Mouse (Mus musculus): ENCODE measurements around the gene Jazf1.
A peak's percentile ranks its signal among the peaks of the same experiment; 100 is the strongest.

The Jazf1 gene

DNA sequence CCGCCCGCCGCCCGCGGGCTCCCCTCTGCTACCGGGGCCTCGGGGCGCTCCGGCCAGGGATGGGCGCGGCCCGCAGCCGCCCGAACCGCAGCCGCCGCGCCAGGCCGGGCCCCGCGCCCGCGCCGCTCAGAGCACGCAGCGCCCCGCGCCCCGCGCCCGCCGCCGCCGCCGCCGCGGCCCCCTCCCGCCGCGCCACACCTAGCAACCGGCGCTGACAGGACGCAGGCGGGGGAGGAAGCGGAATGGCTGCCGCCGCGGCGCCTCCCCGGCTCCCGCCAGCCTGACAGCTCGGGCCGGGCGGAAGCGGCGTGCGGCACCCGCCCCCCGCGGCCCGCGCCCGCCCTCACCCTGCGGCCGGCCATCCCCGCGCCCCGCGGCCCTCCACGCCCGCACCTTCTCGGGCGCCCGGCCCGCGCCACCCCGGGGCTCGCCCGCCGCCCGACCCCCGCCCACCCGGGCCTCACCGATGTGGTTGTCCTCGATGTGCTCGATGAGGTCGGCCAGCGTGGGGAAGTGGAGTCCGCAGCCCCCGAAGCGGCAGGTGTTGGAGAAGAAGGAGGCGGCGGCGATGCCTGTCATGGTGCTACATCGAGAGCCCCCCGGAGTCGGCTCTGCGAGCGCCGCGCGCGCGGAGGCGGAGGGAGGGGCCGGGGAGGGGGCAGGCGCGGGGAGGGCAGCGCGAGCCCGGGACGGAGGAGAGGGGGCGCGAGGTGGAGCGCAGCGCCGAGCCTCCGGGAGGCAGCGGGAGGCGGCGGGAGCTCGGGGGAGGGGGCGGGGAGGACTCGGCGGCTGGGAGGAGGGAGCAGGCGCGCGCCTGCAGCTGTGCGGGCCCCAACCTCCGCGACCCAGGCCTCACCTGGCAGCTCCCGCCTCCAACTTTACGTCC lies at the start of gene Jazf1:
Jazf1 (minus strand) TSS at position 643 of the 886 bp plus-strand sequence.
- peak; percentile 66 for DNase-seq

DNA sequence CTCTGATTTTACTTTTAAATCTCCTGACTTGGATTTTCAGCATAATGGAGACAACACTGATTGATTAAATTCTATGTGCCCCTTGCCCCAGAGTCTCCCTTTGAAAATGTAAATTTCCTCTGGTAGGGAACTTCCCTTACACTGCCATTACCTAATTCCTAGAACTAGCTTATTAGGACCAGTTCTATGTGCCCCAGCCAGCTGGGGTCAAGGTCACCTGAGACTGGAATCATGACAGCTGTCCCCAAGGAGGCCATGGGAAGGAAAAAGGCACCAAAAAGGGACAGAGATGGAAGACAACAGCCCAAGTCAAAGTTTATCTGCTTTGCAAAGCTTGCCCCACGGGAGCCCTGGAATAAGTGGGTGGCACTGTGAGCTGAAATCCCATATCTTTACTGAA lies 49.4 kb upstream of the Jazf1 start:
- no peak for DNase-seq

GRCm38 (mm10) chr6:53086879-53087278 lies 18.4 kb upstream of the Jazf1 start:
- no peak for DNase-seq

- DNase-seq, result no peak
Observed at GRCm38 (mm10) chr6:53081241-53081640, 12.8 kb upstream of the Jazf1 start.

- no peak for DNase-seq
Observed at GRCm38 (mm10) chr6:53078671-53079070, 10.2 kb upstream of the Jazf1 start.

DNA sequence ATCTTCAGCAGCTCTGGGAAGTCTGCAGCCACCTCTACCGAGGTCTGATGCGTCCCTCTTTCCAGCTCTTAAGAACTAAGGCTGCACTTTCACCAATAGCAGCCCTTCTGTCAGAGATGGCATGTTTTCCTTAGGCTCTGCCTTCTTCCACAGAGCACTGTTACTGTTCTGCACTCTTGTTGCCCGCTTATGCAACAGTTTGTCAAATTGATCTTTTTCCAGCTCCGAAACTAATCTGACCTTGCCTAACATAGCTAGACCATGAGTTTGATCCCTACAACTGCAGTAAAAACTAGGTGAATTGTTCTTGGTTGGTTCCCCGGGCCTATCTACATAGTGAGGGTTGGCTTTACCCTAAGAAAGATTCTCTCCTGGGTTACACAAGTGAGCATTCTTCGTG lies 3.3 kb upstream of the Jazf1 start:
- DNase-seq, result no peak

DNA sequence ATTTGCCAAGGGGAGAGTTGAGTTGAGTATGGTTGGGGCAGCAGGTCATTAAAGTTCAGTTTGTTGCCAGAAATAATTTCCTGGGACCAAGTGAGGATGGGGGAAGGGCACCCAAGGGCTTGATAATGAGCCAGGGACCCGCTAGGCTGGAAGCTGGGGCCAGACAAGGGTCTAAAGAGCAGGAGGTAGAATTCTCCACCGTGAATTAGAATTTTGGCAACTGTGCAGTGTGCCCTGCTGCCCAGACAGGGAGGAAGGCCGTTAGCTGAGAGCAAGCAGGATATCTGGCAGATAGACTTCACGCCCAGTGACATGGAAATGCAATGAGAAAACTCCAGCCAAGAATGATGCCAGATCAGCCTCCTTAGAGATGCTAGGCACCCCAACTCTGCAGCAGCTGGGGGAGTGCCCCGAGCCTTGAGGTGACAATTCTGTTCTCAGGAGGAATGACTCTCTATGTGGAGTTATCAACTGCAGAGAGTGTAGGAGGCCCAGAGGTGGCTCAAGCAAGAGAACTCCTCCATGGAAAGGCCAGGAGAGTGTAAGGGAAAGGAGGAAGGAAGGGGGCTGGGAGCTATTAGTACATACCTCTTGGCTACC lies 1.6 kb upstream of the Jazf1 start:
- DNase-seq, result no peak

DNA sequence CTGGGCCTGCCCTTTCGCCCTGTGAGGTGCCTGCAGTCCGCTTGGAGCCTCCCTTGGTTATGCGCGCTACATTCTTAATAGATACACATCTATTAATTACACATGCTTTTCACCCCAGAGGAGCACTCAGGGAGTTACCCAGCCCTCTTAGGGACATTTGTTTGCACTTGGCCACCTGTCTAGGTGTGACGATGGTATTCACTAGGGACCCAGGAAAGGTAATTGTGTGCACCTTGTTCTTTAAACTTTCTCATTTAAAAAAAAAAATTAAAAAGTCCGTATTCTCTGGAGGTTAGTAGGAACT lies 396 bp upstream of the Jazf1 start:
- DNase-seq, result no peak

GRCm38 (mm10) chr6:53067446-53067988 lies 914 bp downstream of the Jazf1 start:
- DNase-seq, result peak; percentile 26

DNA sequence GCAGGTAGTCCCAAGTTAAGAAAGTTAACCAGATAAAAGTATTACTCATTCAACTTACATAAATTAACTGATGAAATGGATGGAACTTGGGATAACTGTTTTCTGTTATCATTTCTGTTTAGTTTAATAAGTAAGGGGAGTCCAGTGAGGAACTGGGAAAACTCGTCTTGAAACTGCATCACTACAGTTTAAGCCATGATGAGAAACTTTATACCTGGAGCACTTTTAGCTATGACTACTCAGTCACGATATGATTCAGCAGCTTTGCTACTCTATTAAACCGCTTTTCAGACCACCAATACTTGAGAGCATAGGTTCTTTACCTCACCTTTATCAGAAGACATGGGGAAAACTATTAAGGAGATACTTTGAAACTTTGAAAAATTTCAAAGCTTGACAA lies 1.5 kb downstream of the Jazf1 start:
- DNase-seq, result no peak

DNA sequence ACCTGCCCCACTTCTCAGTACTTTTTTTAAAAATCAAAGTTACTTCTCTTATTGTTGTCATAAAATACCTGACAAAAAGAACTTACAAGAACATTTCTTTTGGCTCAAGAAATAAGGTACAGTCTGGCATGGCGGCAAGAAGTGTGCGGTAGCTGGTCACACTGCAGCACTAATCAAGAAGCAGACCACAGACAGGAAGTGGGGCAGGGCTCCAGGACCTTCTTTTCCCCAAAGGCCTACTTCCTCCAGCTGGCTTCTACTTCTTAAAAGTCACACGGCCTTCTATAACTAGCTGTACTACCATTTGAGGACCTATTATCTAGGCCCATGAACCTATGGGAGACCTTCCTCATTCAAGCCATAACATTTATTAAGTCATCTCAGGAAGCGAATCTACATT lies 4.4 kb downstream of the Jazf1 start:
- DNase-seq, result no peak

- DNase-seq, result no peak
Observed at GRCm38 (mm10) chr6:53054909-53055308, 13.5 kb downstream of the Jazf1 start.

DNA sequence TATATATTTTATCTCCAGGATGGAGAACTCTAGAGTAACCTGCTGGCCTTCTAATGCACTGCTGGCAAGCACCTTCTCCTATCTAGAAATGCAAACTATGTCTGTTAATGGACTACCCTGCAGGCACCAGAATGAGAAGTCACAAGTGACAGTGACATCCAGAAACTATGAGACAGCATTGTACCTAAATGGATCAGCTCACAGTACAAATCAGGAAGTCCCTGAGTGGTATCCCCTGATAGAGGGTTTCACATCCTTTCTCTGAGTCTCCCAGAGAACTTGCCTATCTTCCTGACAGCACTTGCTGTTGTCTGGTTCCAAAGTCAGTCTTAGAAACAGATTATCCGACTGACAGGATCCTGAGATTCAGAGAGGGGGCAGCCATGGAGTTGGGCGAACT lies 22.9 kb downstream of the Jazf1 start:
- DNase-seq, result no peak

- DNase-seq, result no peak
Observed at GRCm38 (mm10) chr6:53038176-53038575, 30.3 kb downstream of the Jazf1 start.

GRCm38 (mm10) chr6:53034362-53035011 lies 33.9 kb downstream of the Jazf1 start:
- no peak for DNase-seq

- peak; percentile 7 for DNase-seq
Observed at GRCm38 (mm10) chr6:53032730-53033484, 35.5 kb downstream of the Jazf1 start.

DNA sequence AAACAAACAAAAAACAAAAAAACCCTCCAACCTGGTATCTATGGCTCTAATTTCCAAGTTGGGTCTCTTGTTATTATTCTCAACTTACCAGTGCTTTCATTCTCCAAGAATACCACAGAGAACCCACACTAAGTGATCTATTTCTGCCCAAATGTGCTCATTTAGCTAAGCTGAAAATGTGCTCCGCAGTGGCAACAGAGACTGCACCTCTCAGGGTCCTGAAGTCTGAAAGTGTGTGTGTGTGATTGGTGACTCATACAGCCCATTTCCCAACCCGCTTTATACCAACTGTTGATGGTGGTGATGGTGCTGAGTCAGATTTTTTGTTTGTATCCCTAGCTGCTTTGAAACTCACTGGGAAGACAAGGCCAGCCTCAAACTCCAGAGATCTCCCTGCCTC lies 46.4 kb downstream of the Jazf1 start:
- DNase-seq, result no peak

DNA sequence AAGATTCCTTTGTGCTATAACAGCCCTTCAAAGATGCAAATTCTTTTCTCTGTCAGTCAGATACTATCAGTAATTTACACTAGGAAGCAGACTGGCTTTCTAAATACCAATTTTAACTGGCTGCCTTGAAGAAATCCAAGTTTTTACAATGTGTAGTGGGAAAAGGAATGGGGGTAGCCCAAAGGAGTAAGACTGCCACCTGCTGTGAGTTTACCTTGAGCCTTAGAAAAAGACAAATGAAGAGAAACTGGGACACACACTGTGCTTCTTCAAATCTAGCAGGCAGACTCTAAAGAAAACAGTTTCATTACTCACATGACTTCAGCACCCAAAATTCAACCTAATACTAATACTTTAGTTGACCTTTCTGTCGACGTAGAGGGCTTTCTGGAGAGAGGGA lies 47.4 kb downstream of the Jazf1 start:
- DNase-seq, result no peak

DNA sequence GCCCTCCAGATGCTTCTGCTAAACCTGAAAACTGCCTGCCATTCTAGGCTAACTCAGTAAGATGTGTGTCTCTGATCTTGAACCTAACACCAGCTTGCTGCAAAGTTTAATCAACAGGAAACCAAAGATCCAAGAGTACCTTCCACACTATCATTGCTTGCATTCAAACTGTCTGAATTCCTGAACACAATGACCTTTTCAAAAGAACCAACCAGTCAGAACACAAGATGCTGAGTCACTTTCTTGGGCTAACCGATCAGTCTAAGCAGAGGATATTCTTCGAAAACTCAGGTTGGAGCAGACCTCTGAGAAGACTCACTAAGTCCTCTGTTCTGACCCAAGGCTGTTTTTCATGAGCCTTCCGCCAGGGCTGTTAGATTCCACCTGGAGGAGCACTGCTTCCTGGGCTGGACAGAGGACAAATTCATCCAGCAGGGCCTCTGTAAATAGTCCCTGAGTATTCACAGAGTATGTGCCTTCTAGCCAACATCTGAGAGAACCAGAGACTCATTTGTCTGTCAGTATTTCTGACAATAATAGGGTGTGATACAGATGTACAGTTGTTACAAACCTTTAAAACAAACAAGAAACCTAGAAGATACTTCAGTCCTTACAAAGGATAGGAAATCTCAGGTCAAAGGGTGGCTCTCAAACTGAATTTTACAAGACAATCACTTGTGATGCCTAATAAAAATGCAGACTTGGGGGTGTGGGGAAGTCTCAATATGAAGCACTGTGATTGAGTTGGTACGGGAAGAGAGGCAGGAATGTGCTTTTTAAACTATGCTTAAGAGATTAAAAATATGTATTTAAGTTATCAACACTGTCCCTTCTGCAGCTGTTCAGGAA lies 50.9 kb downstream of the Jazf1 start:
- no peak for DNase-seq

GRCm38 (mm10) chr6:53014460-53015455 lies 53.7 kb downstream of the Jazf1 start:
- DNase-seq, result no peak

DNA sequence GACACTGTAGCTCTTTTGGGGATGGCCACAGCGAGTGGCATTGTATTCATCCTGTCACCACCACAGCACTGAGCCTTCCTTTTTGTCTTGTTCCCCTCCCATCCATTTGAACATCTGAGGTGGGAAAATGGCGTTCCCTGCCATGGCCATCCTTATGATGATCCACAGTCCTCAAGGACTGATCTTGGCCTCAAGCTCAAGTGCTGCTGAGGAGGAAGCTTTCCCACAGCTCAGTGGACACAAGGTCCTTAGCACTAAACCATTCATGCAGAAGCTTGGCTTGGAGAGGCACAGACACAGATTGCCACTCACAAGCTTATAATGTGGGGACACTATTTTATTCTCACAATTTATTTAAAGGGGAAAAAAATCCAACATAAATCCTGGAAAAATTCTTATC lies 58.1 kb downstream of the Jazf1 start:
- DNase-seq, result no peak

All from right cerebral cortex, postnatal 4 days (tissue).